Mouse (Mus musculus) CD4-positive, CD25-positive, alpha-beta regulatory T cell, adult 2 months (primary cell): Measurements from ENCODE around the gene Pxdc1.

Experiments
- DNase-seq: peaks from one replicate; pipeline ENCODE4 v3.0.0-alpha.2; 2012; ENCODE audit warnings: low read depth, low spot score

The Pxdc1 gene

DNA sequence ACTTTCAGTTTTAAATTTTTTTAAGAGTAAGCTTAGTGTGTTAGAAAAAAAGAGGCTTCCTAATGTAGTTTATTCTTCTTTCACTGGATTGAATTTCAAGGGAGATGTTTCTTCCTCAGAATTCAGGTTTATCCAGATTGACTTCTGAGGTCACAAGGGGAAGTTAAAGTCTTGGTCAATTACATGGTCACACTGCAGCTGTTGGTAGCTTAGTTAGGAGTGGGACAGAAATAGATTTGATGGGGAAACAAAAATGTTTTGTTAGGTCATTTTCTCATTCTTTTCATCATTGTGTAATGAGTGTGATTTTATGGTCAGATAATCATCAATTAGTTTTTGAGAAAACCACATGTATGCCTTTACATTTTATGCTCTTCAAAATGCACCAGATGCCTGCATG is 56.5 kb downstream of the Pxdc1 start:
- DNase-seq: no peak
